Mouse (Mus musculus) heart, embryonic 13.5 days (tissue): Measurements from ENCODE around the gene Pycard. TPM values are rescaled to one million over a fixed set of nuclear protein-coding genes. Genes with fewer than 3 reads are reported as not detected.
"Not testable (repeated sequence)": the region's sequence is repeated elsewhere in the genome, so short reads cannot be mapped to it uniquely, and the experiment has no call there.

ENCODE experiments used
- ATAC-seq: fragments of 200-750 bp; cut with Nextera tagmentation; 2 replicates; pipeline ENCODE4 v1.8.0; 2017; ENCODE audit warnings: moderate TSS enrichment; ENCODE audit not compliant: insufficient number of reproducible peaks, low FRiP score, low TSS enrichment; ENCODE audit errors: extremely low read depth
- H3K27ac ChIP-seq: fragments of 300-500 bp; sonication (generic); replicated peaks from 2 replicates; pipeline ENCODE4 v1.5.1; 2015; ENCODE audit warnings: moderate library complexity, mild to moderate bottlenecking, inconsistent platforms
- H3K27me3 ChIP-seq: fragments of 300-500 bp; sonication (generic); replicated peaks from 2 replicates; pipeline ENCODE4 v1.6.1; 2015; ENCODE audit warnings: mild to moderate bottlenecking, inconsistent platforms
- H3K36me3 ChIP-seq: fragments of 300-500 bp; sonication (generic); 2 replicates; pipeline ENCODE4 v1.6.1; 2015; ENCODE audit warnings: mild to moderate bottlenecking, inconsistent platforms
- H3K4me1 ChIP-seq: fragments of 300-500 bp; sonication (generic); 2 replicates; pipeline ENCODE4 v1.6.1; 2015; ENCODE audit warnings: inconsistent platforms
- H3K4me2 ChIP-seq: fragments of 300-500 bp; sonication (generic); 2 replicates; pipeline ENCODE4 v1.6.1; 2015; ENCODE audit warnings: inconsistent platforms, mild to moderate bottlenecking, moderate library complexity
- H3K4me3 ChIP-seq: fragments of 300-500 bp; sonication (generic); 2 replicates; pipeline ENCODE4 v1.5.1; 2015; ENCODE audit warnings: moderate library complexity, mild to moderate bottlenecking, inconsistent platforms
- H3K9ac ChIP-seq: fragments of 300-500 bp; sonication (generic); 2 replicates; pipeline ENCODE4 v1.6.1; 2015; ENCODE audit warnings: inconsistent platforms, mild to moderate bottlenecking, moderate library complexity
- H3K9me3 ChIP-seq: fragments of 300-500 bp; sonication (generic); 2 replicates; pipeline ENCODE4 v1.6.1; 2016; ENCODE audit warnings: inconsistent platforms
- WGBS: fragments of 180-500 bp; shearing (Covaris S2); methylation state at CpG from one replicate; pipeline ENCODE4 v1.1.7; 2015; ENCODE audit warnings: mixed read lengths; 5-methylcytosine and 5-hydroxymethylcytosine counted together
- polyA plus RNA-seq: library from polyadenylated mRNA; unstranded; fragments of >200 nt; fragmentation: Nextera tagmentation; extraction: Ambion mirVana; gene quantifications from 2 replicates; pipeline ENCODE4 v1.2.1, GENCODE M21; 2015

The Pycard gene
- 39.1 and 42.6 TPM in 2 replicates for polyA plus RNA-seq

GRCm38 (mm10) chr7:127993341-127993977, at the start of gene Pycard:
TSS of gene Pycard (minus strand) at chr7:127993867.
- Histone ChIP-seq H3K4me1 (peaks cover 23% of the 10 kb centered on the region), H3K4me3 (peak within 1 kb of the TSS; percentile 53), H3K4me2 (peak within 1 kb of the TSS; percentile 72), H3K36me3 (peaks cover 38% of the 10 kb centered on the region), H3K9ac (peak within 1 kb of the TSS; percentile 80), H3K27me3 (no peaks in the 10 kb centered on the region), H3K9me3 (no peaks in the 10 kb centered on the region), H3K27ac (peak within 1 kb of the TSS; percentile 26)
- 15% methylated on average over 18 of the region's 18 CpGs for WGBS
- no peak for ATAC-seq

GRCm38 (mm10) chr7:128042161-128042820, 48.6 kb upstream of the Pycard start:
- not testable (repeated sequence) for H3K9me3 ChIP-seq, H3K27me3 ChIP-seq, H3K9ac ChIP-seq, H3K36me3 ChIP-seq, H3K4me1 ChIP-seq, ATAC-seq, H3K27ac ChIP-seq, H3K4me2 ChIP-seq, H3K4me3 ChIP-seq
- whole genome bisulfite sequencing: 70% methylated on average over 15 of the region's 15 CpGs

DNA sequence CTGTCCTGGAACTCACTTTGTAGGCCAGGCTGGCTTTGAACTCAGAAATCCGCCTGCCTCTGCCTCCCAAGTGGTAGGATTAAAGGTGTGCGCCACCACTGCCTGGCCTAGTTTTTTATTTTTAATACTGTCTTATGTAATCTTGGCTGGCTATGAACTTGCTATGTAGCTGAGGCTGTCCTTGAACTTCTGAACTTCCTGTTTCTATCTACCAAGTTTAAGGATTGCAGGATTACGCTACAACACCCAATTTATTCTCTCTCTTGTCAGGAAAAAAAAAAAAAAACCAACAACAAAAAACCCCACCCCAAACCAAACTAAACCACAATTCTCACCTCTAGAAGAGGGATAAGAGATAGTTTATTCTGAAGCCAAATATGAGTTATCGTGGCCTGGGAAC, 39.9 kb upstream of the Pycard start:
- H3K9me3 ChIP-seq: no peaks in the 10 kb centered on the region
- WGBS: 82% methylated on average over 4 of the region's 4 CpGs

GRCm38 (mm10) chr7:128032989-128033293, 39.3 kb upstream of the Pycard start:
- WGBS: 88% methylated on average over 3 of the region's 3 CpGs
- Histone ChIP-seq H3K4me2 (no peak overlapping the region), H3K36me3 (no peaks in the 10 kb centered on the region), H3K9ac (no peak overlapping the region), H3K27me3 (no peaks in the 10 kb centered on the region), H3K4me3 (no peak overlapping the region), H3K9me3 (no peaks in the 10 kb centered on the region), H3K27ac (no peak overlapping the region), H3K4me1 (peaks cover 3% of the 10 kb centered on the region; the same call in 1 of the 2 replicates)
- no peak for ATAC-seq

More for the DNA sequence above, 39.9 kb upstream of the Pycard start:
- Histone ChIP-seq H3K9ac (no peak overlapping the region), H3K27ac (no peak overlapping the region), H3K4me1 (peaks cover 3% of the 10 kb centered on the region; the same call in 1 of the 2 replicates), H3K4me2 (no peak overlapping the region), H3K27me3 (no peaks in the 10 kb centered on the region), H3K36me3 (no peaks in the 10 kb centered on the region), H3K4me3 (no peak overlapping the region)
- ATAC-seq: no peak

DNA sequence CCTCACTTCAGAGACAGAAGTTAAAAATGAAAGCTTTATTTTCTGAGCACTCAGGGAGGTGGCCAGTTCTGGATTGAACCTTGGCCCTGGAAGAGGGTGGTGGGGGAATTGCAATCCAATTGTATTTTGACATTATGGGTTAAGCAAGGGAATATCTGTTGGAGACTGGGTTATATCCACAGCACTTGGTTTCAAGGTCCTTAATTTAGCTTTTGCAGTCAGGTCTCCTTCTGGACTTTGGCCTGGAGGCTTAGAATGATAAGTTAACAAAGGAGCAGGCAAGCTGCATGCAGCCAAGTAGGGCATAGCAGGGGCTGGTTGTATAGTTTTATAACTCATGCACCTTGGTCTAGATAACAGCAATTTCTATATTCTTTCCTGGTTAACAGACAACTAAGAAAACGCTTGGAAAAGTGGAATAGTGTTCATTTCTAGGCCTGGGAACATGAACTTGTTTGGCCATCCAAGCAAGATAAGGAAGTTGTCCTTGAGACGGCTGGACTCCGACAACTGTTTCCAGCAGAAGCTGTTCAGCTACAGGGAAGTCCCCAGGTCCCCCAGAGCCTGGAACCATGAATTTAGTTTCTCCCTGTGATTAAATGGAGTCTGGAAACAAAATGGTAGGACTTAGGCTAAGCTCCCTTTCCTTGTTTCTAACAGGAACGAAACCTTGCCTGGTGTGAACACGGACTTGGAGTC, 38.8 kb upstream of the Pycard start:
- no peak overlapping the region for H3K4me2 ChIP-seq
- no peaks in the 10 kb centered on the region for H3K36me3 ChIP-seq
- no peaks in the 10 kb centered on the region for H3K9me3 ChIP-seq
- H3K4me3 ChIP-seq: no peak overlapping the region
- ATAC-seq: no peak
- peaks cover 3% of the 10 kb centered on the region; the same call in 1 of the 2 replicates for H3K4me1 ChIP-seq
- H3K27me3 ChIP-seq: no peaks in the 10 kb centered on the region
- no peak overlapping the region for H3K9ac ChIP-seq
- 68% methylated on average over 5 of the region's 5 CpGs for WGBS
- H3K27ac ChIP-seq: no peak overlapping the region

DNA sequence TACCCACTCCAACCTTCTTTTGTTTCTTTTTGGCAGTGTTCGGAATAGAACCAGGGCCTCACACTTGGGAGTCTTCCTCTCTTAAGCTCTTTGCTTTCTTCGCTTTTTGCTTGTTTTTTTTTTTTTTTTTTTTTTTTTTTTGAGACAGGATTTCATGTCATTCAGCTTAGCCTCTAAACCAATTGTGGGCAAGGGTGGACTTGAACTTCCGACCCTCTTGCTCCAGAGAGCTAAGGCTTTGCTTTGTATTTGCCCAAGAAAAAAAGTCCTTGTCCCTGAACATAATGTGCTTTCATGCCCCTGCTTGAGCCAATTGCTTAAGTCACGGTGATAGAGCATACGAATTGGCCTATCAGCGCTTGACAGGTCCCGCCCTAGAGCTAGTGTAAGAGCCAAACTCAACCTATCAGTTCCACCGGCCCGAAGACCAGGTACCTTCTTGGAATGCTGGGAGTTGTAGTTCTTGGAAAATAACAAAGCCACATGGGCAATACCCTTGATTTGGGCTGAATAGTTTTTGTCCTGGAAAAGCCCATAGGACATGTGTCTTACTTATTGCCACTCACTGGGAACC, 37.8 kb upstream of the Pycard start:
- Histone ChIP-seq H3K27ac (no peak overlapping the region), H3K4me2 (no peak overlapping the region), H3K9ac (no peak overlapping the region), H3K4me1 (peaks cover 3% of the 10 kb centered on the region; the same call in 1 of the 2 replicates), H3K27me3 (no peaks in the 10 kb centered on the region), H3K4me3 (no peak overlapping the region), H3K36me3 (no peaks in the 10 kb centered on the region), H3K9me3 (no peaks in the 10 kb centered on the region)
- 36% methylated on average over 9 of the region's 9 CpGs for WGBS
- ATAC-seq: no peak

- no peak overlapping the region for H3K9ac ChIP-seq
- 0 out of 2 replicates have a peak, but pooled peaks cover 4% of the 10 kb centered on the region for H3K9me3 ChIP-seq
- 70% methylated on average over 4 of the region's 4 CpGs for WGBS
- ATAC-seq: no peak
- H3K4me2 ChIP-seq: no peak overlapping the region
- H3K27ac ChIP-seq: no peak overlapping the region
- H3K4me3 ChIP-seq: no peak overlapping the region
- no peaks in the 10 kb centered on the region for H3K27me3 ChIP-seq
- no peaks in the 10 kb centered on the region for H3K36me3 ChIP-seq
- no peaks in the 10 kb centered on the region for H3K4me1 ChIP-seq
These were observed 31.7 kb upstream of the Pycard start for GRCm38 (mm10) chr7:128025381-128025780.

DNA sequence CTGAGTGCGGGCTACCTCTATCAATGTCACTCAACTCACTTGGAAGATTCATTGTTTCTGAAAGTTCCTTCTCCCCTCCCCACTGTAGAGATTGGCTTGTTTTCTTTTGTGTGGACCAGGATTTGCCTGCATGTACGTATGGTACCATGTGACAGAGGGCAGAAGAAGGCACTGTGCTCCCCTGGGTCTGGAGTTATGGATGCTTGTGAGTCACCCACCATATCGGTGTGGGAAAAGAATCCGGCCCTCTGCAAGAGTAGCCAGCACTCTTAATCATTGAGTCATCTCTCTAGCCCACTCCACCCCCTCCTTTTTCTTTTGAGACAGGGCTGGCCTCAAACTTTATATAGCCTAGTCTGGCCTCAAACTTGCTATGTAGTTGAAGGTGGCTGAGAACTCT, 31.3 kb upstream of the Pycard start:
- H3K4me2 ChIP-seq: no peak overlapping the region
- WGBS: 71% methylated on average over 4 of the region's 4 CpGs
- H3K9ac ChIP-seq: no peak overlapping the region
- H3K36me3 ChIP-seq: no peaks in the 10 kb centered on the region
- no peak overlapping the region for H3K27ac ChIP-seq
- ATAC-seq: no peak
- 0 out of 2 replicates have a peak, but pooled peaks cover 4% of the 10 kb centered on the region for H3K9me3 ChIP-seq
- H3K4me3 ChIP-seq: no peak overlapping the region
- H3K4me1 ChIP-seq: no peaks in the 10 kb centered on the region
- H3K27me3 ChIP-seq: no peaks in the 10 kb centered on the region

DNA sequence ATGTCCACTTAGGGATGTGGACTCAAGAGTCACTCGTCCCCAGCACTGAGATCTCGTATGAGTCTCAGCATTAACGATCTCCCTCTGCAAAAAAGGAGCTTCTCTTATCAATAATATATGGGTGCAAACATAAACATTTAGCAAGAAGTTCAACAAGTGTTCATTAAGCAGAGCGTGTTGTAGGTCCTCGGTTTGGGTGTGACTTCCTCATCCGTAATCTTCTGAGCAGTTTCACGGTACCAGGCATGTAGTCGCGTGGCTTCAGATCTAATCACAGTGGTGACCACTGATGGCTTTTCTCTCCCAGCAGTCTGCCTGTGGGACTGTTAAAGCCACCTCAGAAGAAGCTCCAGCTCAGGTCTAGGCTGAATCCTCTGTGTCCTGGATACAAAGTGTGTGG, 30.7 kb upstream of the Pycard start:
- H3K27ac ChIP-seq: no peak overlapping the region
- H3K27me3 ChIP-seq: no peaks in the 10 kb centered on the region
- H3K9me3 ChIP-seq: 0 out of 2 replicates have a peak, but pooled peaks cover 4% of the 10 kb centered on the region
- no peak overlapping the region for H3K4me3 ChIP-seq
- 84% methylated on average over 9 of the region's 9 CpGs for WGBS
- H3K4me1 ChIP-seq: no peaks in the 10 kb centered on the region
- no peak overlapping the region for H3K4me2 ChIP-seq
- no peak for ATAC-seq
- H3K36me3 ChIP-seq: no peaks in the 10 kb centered on the region
- no peak overlapping the region for H3K9ac ChIP-seq

- Histone ChIP-seq H3K9me3 (0 out of 2 replicates have a peak, but pooled peaks cover 4% of the 10 kb centered on the region), H3K36me3 (no peaks in the 10 kb centered on the region), H3K27ac (no peak overlapping the region), H3K27me3 (no peaks in the 10 kb centered on the region), H3K4me2 (no peak overlapping the region), H3K4me1 (no peaks in the 10 kb centered on the region), H3K9ac (no peak overlapping the region), H3K4me3 (no peak overlapping the region)
- 63% methylated on average over 4 of the region's 4 CpGs for WGBS
- ATAC-seq: no peak
These were observed 29.9 kb upstream of the Pycard start for GRCm38 (mm10) chr7:128023565-128023964.

GRCm38 (mm10) chr7:128022974-128023373, 29.3 kb upstream of the Pycard start:
- Histone ChIP-seq H3K27me3 (no peaks in the 10 kb centered on the region), H3K27ac (no peak overlapping the region), H3K4me3 (no peak overlapping the region), H3K4me1 (no peaks in the 10 kb centered on the region), H3K9ac (no peak overlapping the region), H3K4me2 (no peak overlapping the region), H3K36me3 (no peaks in the 10 kb centered on the region), H3K9me3 (0 out of 2 replicates have a peak, but pooled peaks cover 4% of the 10 kb centered on the region)
- 59% methylated on average over 8 of the region's 8 CpGs for WGBS
- ATAC-seq: no peak
